Mouse (Mus musculus): ENCODE measurements at regions not wholly inside any gene's neighbourhood (a gene's known extent, or its start where the extent isn't known, plus 50 kb on each side); places are given as distances from the start of the nearest gene placed in this dataset.

DNA sequence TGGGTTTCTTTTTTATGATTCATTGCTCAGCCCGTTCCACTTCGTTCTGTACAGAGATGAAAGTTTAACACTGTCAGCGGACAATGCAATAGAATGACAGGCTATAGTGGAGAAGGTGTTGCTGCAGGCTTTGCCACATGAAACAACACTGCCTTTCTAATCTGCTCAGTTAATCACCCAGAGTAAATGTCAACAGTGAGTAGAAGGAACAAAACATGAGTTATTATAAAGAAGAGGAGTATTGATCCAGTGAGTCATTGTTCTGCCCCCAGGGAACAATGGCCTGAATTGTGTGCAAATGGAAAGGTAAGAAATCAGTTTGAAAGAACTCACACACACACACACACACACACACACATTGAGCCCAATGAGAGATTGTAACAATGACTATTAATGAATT is 118.2 kb downstream of the Qrsl1 start:
- no peak for DNase-seq (ENCODE audit: low read depth, low spot score)

DNA sequence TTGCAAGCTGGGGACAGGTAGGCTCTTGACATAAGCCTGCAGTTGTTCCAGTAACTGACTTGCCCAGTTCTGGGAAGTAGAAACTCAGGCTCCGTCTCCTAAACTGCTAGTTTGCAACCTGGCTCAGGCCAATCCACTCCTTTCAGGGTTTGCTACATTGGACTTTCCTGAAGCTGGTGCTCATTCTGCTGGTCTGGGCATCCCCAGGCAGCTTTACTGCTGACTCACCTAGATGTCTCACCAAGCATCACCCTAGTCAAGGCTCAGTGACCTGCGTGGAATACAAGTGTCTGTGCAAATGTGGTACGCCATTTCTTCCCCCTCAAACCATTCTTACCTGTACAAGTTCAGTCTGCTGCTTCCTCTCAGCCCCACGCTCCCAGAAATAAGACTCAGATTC is 110.8 kb downstream of the Qrsl1 start:
- no peak for DNase-seq (ENCODE audit: low read depth, low spot score)

DNA sequence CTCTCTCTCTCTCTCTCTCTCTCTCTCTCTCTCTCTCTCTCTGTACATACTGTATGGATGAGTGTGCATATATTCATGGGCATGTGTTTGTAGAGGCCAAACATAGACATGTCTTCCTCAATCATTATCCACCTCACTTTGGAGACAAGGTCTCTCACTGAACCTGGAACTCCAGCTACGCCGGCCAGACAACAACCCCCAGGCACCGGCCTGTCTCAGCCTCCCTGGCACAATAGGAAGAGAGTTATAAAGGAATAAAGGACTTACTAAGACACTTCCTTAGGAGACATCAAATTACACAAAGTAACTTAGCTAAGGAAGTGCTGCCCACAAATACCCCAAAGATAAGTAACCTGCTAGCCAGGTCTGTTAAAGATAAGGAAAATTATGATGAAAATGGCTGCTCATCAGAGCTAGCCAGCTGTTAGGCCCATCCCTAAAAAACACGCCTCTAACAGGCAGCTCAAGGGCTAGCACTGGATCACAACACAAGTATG is 110.0 kb downstream of the Qrsl1 start:
- DNase-seq (ENCODE audit: low read depth, low spot score), result no peak

DNA sequence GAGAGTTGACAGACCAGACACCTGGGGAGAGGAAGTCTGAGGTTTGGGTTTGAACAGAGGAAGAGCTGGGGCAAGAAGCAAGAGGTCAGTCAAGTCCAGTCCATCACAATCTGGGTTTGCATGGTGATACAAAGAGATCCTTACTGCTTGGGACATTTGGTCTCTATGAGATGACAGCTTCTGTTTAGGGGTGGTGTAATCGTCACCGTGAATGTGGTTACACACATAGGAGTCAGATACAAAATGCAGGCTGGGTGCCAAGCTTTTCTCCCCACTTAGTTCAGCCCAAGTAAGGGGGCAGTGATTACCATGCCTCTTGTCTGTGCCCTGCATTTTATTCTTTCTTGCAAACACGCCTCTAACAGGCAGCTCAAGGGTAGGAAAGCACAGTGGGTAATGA is 108.9 kb downstream of the Qrsl1 start:
- DNase-seq (ENCODE audit: low read depth, low spot score), result no peak

DNA sequence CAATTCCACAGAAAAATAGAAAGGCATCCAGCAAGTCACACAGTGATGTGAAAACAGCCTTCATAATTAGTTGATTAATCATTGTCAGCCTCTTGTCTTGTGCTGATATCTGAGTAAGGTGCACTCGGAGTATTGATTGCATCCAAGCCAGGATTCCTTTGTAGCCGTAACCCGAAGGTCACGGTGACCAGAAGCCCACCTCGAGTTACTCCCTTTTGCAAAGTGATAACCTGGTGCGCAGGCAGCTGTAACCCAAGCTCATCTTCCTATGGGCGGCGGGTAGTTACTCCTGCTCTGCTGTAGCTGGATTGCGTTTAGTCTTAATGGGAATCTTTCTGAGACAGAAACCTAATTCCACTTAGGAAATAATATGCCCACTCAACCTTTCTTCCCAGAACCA is 107.0 kb downstream of the Qrsl1 start:
- DNase-seq (ENCODE audit: low read depth, low spot score), result no peak

DNA sequence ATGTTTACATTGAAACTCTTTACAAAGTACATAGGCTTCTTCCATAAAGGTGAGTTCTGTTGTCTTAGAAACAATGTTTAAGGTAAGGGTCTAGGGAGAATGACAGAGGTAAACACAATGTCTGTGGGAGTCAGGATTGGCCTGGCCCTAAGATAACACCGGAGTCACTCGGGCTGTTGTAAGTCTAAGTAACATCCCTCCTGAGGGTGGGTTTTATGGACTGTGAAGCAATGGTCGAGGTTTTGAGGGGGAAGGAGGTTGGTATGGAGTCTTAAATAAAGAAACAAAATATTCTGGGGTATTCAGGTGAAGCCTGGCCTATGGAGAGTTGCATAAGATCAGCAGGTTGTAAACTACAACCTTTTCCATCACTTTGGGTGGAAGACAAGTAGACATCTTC is 101.5 kb downstream of the Qrsl1 start:
- no peak for DNase-seq (ENCODE audit: low read depth, low spot score)

DNA sequence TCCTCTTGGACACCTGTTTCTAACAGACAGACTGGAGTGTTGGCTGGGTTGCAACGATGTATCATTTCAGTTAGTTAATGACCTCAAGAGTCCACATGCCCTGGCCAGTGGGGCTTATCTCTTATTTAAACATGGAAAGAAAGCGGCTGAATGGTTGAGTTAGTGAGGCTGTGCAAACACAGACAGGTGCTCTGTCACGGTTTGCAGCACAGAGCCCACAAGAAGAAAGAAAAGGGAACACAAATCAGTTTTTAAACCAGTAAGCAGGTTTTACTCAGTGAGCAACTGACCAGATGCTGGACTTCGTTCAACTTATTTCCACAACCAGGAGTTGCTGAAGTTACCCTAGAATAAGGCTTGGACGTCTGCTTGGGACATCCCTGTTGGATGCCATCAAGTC is 86.3 kb downstream of the Qrsl1 start:
- no peak for DNase-seq (ENCODE audit: low read depth, low spot score)

DNA sequence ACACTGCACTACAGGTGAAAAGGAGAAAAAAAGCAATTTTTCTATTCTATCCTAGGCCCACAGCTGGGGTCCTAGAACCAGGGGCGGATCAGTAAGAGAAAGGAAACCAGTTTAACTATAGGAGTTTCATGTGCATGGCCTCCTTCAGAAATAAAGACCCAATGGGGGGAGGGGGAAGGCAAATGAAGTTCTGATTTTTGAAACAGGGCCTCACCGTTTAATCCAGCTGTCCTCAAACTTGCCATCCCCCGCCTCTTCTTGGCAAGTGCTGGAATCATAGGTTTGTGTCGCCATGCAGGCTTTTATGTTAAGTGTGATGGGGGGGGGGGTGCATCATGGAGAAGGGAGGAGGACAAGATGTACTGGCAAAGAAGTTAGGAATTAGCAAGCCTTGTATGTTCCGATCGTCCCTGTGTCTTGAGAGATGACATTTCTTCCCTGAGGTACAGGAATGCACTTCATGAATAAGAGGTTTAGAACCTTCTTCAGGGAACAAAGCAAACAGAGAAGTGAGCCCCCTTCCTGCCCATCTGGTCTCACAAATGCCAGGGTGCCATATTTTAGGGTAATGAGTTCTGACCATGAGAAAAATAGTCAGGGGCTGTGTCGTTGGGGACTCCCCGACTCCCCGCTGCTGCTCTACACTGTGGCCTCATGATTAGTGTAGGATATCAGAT is 83.9 kb downstream of the Qrsl1 start:
- no peak for DNase-seq (ENCODE audit: low read depth, low spot score)

DNA sequence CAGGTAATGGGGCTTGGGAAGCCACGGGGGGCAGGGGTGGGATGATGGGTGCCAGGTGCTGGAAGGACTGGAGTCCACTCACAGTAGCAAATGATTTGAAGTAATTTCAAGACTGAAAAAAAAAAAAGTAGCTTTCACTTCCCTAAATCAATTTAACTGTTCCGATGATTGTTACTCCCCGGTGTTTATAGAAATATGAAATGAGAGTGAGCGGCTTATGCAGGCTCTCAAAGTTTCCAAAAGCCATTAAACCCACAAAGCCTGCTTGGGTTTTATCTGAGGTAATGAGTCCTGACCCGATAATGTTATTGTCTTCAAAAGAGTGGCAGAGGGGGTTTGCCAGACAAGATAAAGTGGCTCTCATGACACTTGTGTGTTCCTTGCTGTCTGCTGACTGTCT is 82.9 kb downstream of the Qrsl1 start:
- no peak for DNase-seq (ENCODE audit: low read depth, low spot score)

DNA sequence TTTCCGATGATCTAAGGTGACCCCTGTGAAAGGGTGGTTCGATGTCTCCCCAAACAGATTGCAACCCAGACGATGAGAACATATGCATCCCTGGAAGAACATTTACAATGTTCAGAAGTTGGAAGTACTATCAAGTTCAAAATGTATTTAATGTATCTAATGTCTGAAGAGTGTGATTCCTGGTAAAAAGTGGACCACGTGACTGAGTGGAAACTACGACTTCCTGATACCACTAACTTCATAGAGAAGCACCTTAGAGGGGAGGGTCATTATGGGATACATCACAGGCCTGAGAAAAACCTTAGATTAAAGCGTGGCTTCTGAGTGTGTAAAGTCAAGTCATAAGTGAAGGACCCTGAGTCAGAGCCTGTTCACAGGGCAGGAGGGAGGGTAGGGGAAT is 82.1 kb downstream of the Qrsl1 start:
- DNase-seq (ENCODE audit: low read depth, low spot score), result no peak

DNA sequence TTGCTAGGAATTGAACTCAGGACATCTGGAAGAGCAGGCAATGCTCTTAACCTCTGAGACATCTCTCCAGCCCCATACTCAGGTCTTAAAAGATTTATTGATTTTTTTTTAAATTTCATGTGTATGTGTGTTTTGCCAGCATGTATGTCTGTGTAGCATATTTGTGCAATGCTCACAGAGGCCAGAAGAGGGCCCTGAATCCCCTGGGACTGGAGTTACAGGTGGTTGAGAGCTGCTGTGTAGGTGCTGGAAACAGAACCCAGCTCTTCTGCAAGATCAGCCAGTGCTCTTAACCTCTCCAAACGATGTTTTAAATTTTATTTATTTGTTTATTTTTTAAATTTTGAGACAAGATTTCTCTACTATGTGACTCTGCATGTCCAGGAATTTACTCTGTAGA is 78.9 kb downstream of the Qrsl1 start:
- no peak for DNase-seq (ENCODE audit: low read depth, low spot score)

DNA sequence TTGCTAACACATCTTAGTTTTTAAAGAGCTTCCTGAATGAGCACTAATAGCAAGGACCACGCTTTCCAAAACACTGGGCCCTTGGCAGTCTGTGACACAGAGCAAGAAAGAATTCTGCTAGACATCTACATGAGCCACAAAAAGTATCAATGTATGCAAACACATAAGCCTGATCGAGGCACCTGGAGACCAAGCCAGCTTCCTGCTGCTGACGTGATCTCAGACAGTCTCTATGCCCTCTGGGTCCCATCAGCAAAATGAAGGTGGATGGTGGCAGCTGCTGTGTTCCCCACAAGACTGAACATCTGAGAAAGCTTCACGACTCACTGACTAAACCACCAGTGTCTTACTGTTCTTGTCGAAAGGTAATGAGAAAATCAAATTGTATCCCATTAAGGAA is 77.5 kb downstream of the Qrsl1 start:
- no peak for DNase-seq (ENCODE audit: low read depth, low spot score)
